Mouse (Mus musculus): ENCODE measurements around the gene Ift172. TPM values are rescaled to one million over a fixed set of nuclear protein-coding genes. Genes with fewer than 3 reads are reported as not detected.

Gene Ift172
- polyA plus RNA-seq, 1 experiment from 2014 or later: 36.0 TPM

GRCm38 (mm10) chr5:31254901-31255300 is 36.0 kb downstream of the Ift172 start:
- ATAC-seq: no peak
- H3K27ac ChIP-seq: no peak overlapping the region
- WGBS: 89% methylated on average over 8 of the region's 8 CpGs
- peaks cover 91% of the 10 kb centered on the region for H3K36me3 ChIP-seq
- no peaks in the 10 kb centered on the region for H3K27me3 ChIP-seq
- H3K9ac ChIP-seq (replicated peaks): no peak overlapping the region
- peaks cover 9% of the 10 kb centered on the region for H3K4me1 ChIP-seq (replicated peaks)
- no peak overlapping the region for H3K4me2 ChIP-seq (replicated peaks)
- H3K9me3 ChIP-seq: no peaks in the 10 kb centered on the region
- H3K4me3 ChIP-seq (replicated peaks): no peak overlapping the region

- Histone ChIP-seq H3K4me3 (replicated peaks) (no peak overlapping the region), H3K4me2 (replicated peaks) (no peak overlapping the region), H3K4me1 (replicated peaks) (peaks cover 9% of the 10 kb centered on the region), H3K36me3 (peaks cover 91% of the 10 kb centered on the region), H3K9ac (replicated peaks) (no peak overlapping the region), H3K27ac (no peak overlapping the region), H3K9me3 (no peaks in the 10 kb centered on the region), H3K27me3 (no peaks in the 10 kb centered on the region)
- 90% methylated on average over 7 of the region's 7 CpGs for WGBS
- no peak for ATAC-seq
Measured at GRCm38 (mm10) chr5:31254452-31254851, 36.5 kb downstream of the Ift172 start.

- Histone ChIP-seq H3K9ac (replicated peaks) (no peak overlapping the region; the same call in 1 of the 2 replicates), H3K27ac (no peak overlapping the region), H3K4me1 (replicated peaks) (peaks cover 9% of the 10 kb centered on the region), H3K27me3 (no peaks in the 10 kb centered on the region), H3K36me3 (peaks cover 92% of the 10 kb centered on the region), H3K4me3 (replicated peaks) (no peak overlapping the region), H3K9me3 (no peaks in the 10 kb centered on the region), H3K4me2 (replicated peaks) (no peak overlapping the region)
- no peak for ATAC-seq
- 95% methylated on average over 8 of the region's 8 CpGs for WGBS
Measured at GRCm38 (mm10) chr5:31253806-31254205, 37.1 kb downstream of the Ift172 start.

GRCm38 (mm10) chr5:31252795-31253545 is 37.9 kb downstream of the Ift172 start:
- H3K4me3 ChIP-seq (replicated peaks): no peak overlapping the region
- no peak overlapping the region for H3K27ac ChIP-seq
- H3K4me1 ChIP-seq (replicated peaks): peaks cover 9% of the 10 kb centered on the region
- no peaks in the 10 kb centered on the region for H3K9me3 ChIP-seq
- no peak for ATAC-seq
- peaks cover 94% of the 10 kb centered on the region for H3K36me3 ChIP-seq
- no peak overlapping the region for H3K4me2 ChIP-seq (replicated peaks)
- no peak overlapping the region for H3K9ac ChIP-seq (replicated peaks)
- 87% methylated on average over 16 of the region's 16 CpGs for WGBS
- H3K27me3 ChIP-seq: no peaks in the 10 kb centered on the region

DNA sequence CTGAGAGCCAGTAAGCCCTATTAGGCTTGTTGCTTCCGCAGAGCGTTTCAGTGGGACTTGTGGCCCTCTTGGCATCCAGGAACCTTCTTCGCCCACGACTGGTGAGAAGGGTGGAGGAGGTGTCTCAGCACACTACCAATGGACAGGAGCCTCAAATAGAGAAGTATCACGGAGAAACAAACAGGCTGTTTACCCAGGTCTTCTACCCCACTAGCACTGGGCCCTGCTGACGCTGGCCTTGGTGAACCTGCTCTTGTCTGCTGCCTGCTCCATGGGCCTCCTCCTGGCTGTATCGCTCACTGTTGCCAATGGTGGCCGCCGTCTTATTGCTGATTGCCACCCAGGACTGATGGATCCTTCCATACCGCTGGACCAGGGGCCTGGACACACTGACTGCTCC is 38.8 kb downstream of the Ift172 start:
- H3K4me1 ChIP-seq (replicated peaks): peaks cover 9% of the 10 kb centered on the region
- WGBS: 53% methylated on average over 10 of the region's 10 CpGs
- H3K9me3 ChIP-seq: no peaks in the 10 kb centered on the region
- H3K4me2 ChIP-seq (replicated peaks): peak overlapping the region; percentile 15; the same call in 1 of the 2 replicates
- H3K27me3 ChIP-seq: no peaks in the 10 kb centered on the region
- no peak overlapping the region for H3K27ac ChIP-seq
- H3K9ac ChIP-seq (replicated peaks): no peak overlapping the region
- ATAC-seq: peak; percentile 22; the same call in 1 of the 2 replicates
- peaks cover 97% of the 10 kb centered on the region for H3K36me3 ChIP-seq
- H3K4me3 ChIP-seq (replicated peaks): no peak overlapping the region

DNA sequence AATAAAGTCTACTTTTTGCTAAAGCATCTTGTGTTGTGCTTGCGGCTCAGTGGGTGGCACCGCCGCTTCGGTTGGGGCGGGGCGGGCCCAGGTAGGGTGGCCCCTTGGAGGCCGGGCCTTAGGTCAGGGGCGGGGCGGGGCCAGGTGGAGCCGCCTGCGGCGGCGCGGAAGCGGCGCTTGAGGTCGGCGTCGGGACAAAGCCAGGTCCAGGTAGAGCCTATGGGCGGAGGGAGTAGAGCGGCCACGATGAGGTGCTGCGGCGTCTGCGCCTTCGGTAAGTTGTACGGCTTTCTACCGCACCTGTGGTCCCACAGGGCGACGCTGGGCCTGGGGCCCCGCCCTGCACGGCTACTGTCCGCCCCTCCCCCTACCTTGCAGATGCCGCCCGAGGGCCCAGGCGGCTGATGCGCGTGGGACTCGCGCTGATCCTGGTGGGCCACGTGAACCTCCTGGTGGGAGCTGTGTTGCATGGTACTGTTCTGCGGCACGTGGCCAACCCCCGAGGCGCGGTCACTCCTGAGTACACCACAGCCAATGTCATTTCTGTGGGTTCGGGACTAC is 39.3 kb downstream of the Ift172 start, which contains the start of gene Krtcap3:
TSS of gene Krtcap3 (plus strand) at position 151 of the 561 bp plus-strand sequence.
- H3K9me3 ChIP-seq: no peaks in the 10 kb centered on the region
- no peaks in the 10 kb centered on the region for H3K27me3 ChIP-seq
- H3K4me3 ChIP-seq (replicated peaks): no peak within 1 kb of the TSS
- peaks cover 99% of the 10 kb centered on the region for H3K36me3 ChIP-seq
- H3K27ac ChIP-seq: no peak within 1 kb of the TSS
- WGBS: 13% methylated on average over 45 of the region's 47 CpGs
- peak; percentile 75 for ATAC-seq
- peaks cover 9% of the 10 kb centered on the region for H3K4me1 ChIP-seq (replicated peaks)
- peak within 1 kb of the TSS; percentile 15 for H3K4me2 ChIP-seq (replicated peaks)
- peak within 1 kb of the TSS; percentile 41; the same call in 1 of the 2 replicates for H3K9ac ChIP-seq (replicated peaks)

GRCm38 (mm10) chr5:31250716-31251115 is 40.2 kb downstream of the Ift172 start:
- WGBS: 54% methylated on average over 4 of the region's 4 CpGs
- peak; percentile 37; the same call in 1 of the 2 replicates for ATAC-seq
- Histone ChIP-seq H3K4me3 (replicated peaks) (no peak overlapping the region), H3K27ac (no peak overlapping the region), H3K4me1 (replicated peaks) (peaks cover 9% of the 10 kb centered on the region), H3K9ac (replicated peaks) (no peak overlapping the region), H3K36me3 (peaks cover 99% of the 10 kb centered on the region), H3K4me2 (replicated peaks) (no peak overlapping the region), H3K9me3 (no peaks in the 10 kb centered on the region), H3K27me3 (no peaks in the 10 kb centered on the region)

DNA sequence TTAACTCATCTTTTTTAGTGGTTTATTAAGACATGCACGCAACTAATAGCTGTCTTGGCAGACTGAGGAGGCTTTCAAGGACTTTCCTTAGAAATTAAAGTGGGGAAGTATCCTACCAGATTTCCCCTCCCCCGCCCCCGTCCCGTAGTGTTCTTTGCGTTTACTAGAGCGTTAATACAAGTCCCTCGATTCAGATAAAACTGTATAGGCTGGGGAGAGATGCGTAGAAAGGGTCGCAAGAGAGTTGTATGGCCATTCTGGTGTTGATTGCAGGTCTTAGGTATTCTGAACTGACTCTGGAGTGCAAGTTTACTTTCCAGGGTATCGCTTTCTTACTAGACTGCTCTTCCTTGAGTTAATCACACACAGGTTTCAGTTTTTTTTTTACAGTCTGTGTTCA is 48.7 kb downstream of the Ift172 start:
- H3K4me3 ChIP-seq (replicated peaks): peak overlapping the region; percentile 93
- no peaks in the 10 kb centered on the region for H3K9me3 ChIP-seq
- H3K27me3 ChIP-seq: no peaks in the 10 kb centered on the region
- peaks cover 14% of the 10 kb centered on the region for H3K4me1 ChIP-seq (replicated peaks)
- peak overlapping the region; percentile 76 for H3K4me2 ChIP-seq (replicated peaks)
- H3K36me3 ChIP-seq: peaks cover 36% of the 10 kb centered on the region
- no peak for ATAC-seq
- WGBS: 24% methylated on average over 10 of the region's 10 CpGs
- H3K9ac ChIP-seq (replicated peaks): peak overlapping the region; percentile 96
- no peak overlapping the region; the same call in 1 of the 2 replicates for H3K27ac ChIP-seq

DNA sequence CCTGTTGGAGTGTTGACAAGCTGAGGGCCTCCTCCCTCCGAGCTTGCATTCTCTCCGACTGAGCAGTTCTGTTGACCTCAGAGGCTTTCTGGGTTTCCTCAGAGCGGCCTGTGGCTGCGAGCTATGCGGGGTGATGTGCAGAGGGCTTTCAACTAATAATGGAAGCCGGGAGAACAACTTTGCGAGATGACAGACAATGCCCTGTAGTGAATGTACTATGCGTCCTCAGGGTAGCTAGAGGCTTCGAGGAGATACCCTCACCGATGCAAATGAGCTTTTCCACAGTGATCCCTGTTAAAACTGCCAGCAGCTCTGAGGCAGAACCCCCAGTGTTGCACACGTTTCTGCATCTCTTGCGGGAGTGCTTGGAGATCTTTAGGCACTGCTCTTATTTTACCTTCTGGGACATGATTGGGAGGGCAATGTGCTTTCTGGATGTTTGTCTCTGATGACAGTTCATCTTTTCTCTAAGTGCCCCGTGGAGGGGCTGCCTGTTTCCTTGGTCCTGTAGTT is 49.3 kb downstream of the Ift172 start:
- Histone ChIP-seq H3K4me1 (replicated peaks) (peaks cover 14% of the 10 kb centered on the region), H3K27me3 (no peaks in the 10 kb centered on the region), H3K9me3 (peaks cover 1% of the 10 kb centered on the region; the same call in 1 of the 2 replicates), H3K36me3 (peaks cover 30% of the 10 kb centered on the region), H3K4me2 (replicated peaks) (peak overlapping the region; percentile 76), H3K27ac (peak overlapping the region; percentile 97), H3K9ac (replicated peaks) (peak overlapping the region; percentile 96), H3K4me3 (replicated peaks) (peak overlapping the region; percentile 93)
- no peak for ATAC-seq
- under 1% methylated on average over 13 of the region's 13 CpGs for WGBS

- Histone ChIP-seq H3K9me3 (peaks cover 4% of the 10 kb centered on the region; the same call in 1 of the 2 replicates), H3K4me2 (replicated peaks) (peak within 1 kb of the TSS; percentile 76), H3K4me3 (replicated peaks) (peak within 1 kb of the TSS; percentile 93), H3K27ac (peak within 1 kb of the TSS; percentile 97), H3K36me3 (peaks cover 23% of the 10 kb centered on the region), H3K9ac (replicated peaks) (peak within 1 kb of the TSS; percentile 96), H3K27me3 (no peaks in the 10 kb centered on the region), H3K4me1 (replicated peaks) (peaks cover 14% of the 10 kb centered on the region)
- peak; percentile 99 for ATAC-seq
- under 1% methylated on average over 66 of the region's 103 CpGs for WGBS
Measured at GRCm38 (mm10) chr5:31240637-31241521, 50.0 kb downstream of the Ift172 start, which contains the start of the genes Nrbp1 and Gm9970. Nrbp1 (plus strand) TSS chr5:31240864. Gm9970 (minus strand) TSS chr5:31241232.

- H3K4me3 ChIP-seq (replicated peaks): no peak overlapping the region
- H3K36me3 ChIP-seq: no peaks in the 10 kb centered on the region
- H3K4me1 ChIP-seq (replicated peaks): peaks cover 2% of the 10 kb centered on the region
- no peak for ATAC-seq
- H3K4me2 ChIP-seq (replicated peaks): no peak overlapping the region
- WGBS: 75% methylated on average over 1 of the region's 1 CpGs
- H3K27me3 ChIP-seq: no peaks in the 10 kb centered on the region
- no peak overlapping the region for H3K9ac ChIP-seq (replicated peaks)
- H3K9me3 ChIP-seq: no peaks in the 10 kb centered on the region
- H3K27ac ChIP-seq: no peak overlapping the region
Measured at GRCm38 (mm10) chr5:31226641-31227040, 64.3 kb downstream of the Ift172 start.

Measured in midbrain, embryonic 13.5 days (tissue).